10 mouse cellular contexts compared by ENCODE assay signal in genomic region chr14:78627516-78628275, GRCm38 (mm10).
DNase-seq lines count a peak whose midpoint lies in the region; ATAC-seq and TF ChIP-seq lines count a peak whose summit lies in the region.
"Had no signal": no experiment of that assay in that cellular context is flagged by ENCODE, and none has a peak within 500 bp of the region (broad histone marks: within the 10 kb centered on the region; RNA-seq: fewer than 3 reads in every experiment).

No protein-coding gene starts in this region.

- H3K4me2 ChIP-seq in liver, postnatal 0 days (ENCODE audit: low read depth, low read length), result no peak overlapping the region
- H3K4me2 ChIP-seq: heart, embryonic 13.5 days had no signal

- no peak overlapping the region for H3K4me3 ChIP-seq in liver, postnatal 0 days (ENCODE audit: low read depth, low read length)
- H3K4me3 ChIP-seq: heart, embryonic 13.5 days had no signal

- no peak for TF ChIP-seq EP300 in liver, postnatal 0 days (IDR thresholded peaks at IDR 0.05; ENCODE audit: low read depth)

- H3K4me1 ChIP-seq in liver, postnatal 0 days (ENCODE audit: insufficient read depth), result no peaks in the 10 kb centered on the region

- no peaks in the 10 kb centered on the region for H3K36me3 ChIP-seq in liver, postnatal 0 days (replicated peaks; ENCODE audit: insufficient read depth, low read length)

- H3K9me3 ChIP-seq in liver, postnatal 0 days (ENCODE audit: low read length), result no peaks in the 10 kb centered on the region
- H3K9me3 ChIP-seq: heart, embryonic 13.5 days had no signal

- no peaks in the 10 kb centered on the region for H3K27me3 ChIP-seq in liver, postnatal 0 days (ENCODE audit: insufficient read depth, low read length)
- H3K27me3 ChIP-seq: heart, embryonic 13.5 days had no signal

- no peak overlapping the region for H3K27ac ChIP-seq in liver, postnatal 0 days (ENCODE audit: low read depth)
- H3K27ac ChIP-seq: heart, embryonic 13.5 days; macrophage had no signal

- ATAC-seq in liver, postnatal 0 days, result no peak
- peak; percentile 56 to 59; a peak in 1 of 4 replicates for ATAC-seq in hematopoietic stem cell, adult 5-6 weeks (replicated peaks in 1 of 2; ENCODE audit: insufficient read depth in 1 of 2, low FRiP score in 2 of 2, low TSS enrichment in 1 of 2, low read depth in 1 of 2, poor library complexity in 2 of 2, severe bottlenecking in 2 of 2)

- peak; percentile 25 to 79 for DNase-seq in adrenal gland, adult (ENCODE audit: inconsistent age in 2 of 2, low spot score in 1 of 2)
- no peak for DNase-seq in adrenal gland, postnatal 4 days (ENCODE audit: low spot score in 2 of 2)
- no peak for DNase-seq in liver, postnatal 0 days
- DNase-seq in liver, result no peak
- DNase-seq in brain, adult 2 months (ENCODE audit: low read depth, low spot score), result peak; percentile 78
- peak; percentile 64 for DNase-seq in testis, postnatal 10 days (ENCODE audit: low spot score)
- no peak for DNase-seq in natural killer cell, adult 2 months (ENCODE audit: low spot score in 2 of 2)

- TF ChIP-seq CTCF in liver, postnatal 0 days (IDR thresholded peaks at IDR 0.05; ENCODE audit: low read depth), result peak; percentile 61

- H3K9ac ChIP-seq in liver, postnatal 0 days (replicated peaks), result no peak overlapping the region
- H3K9ac ChIP-seq: heart, embryonic 13.5 days had no signal

- WGBS in liver, postnatal 0 days (ENCODE audit: insufficient replicate concordance), result 73% methylated on average over 21 of the region's 21 CpGs

Comparison
In these comparisons a context has a peak if more than half of its experiments do, and no peak if none do; other contexts are left out.
1. DNase-seq: peak in adrenal gland, adult (2 of 2), brain, adult 2 months (single experiment) and testis, postnatal 10 days (single experiment); none in adrenal gland, postnatal 4 days (0 of 2), liver, postnatal 0 days (single experiment), liver (single experiment) and natural killer cell, adult 2 months (0 of 2).